Mouse (Mus musculus): Measurements from ENCODE around the gene Aicda. TPM values are rescaled to one million over a fixed set of nuclear protein-coding genes. Genes with fewer than 3 reads are reported as not detected.

Aicda gene
- polyA plus RNA-seq, 1 experiment from 2014 or later, result not detected

DNA sequence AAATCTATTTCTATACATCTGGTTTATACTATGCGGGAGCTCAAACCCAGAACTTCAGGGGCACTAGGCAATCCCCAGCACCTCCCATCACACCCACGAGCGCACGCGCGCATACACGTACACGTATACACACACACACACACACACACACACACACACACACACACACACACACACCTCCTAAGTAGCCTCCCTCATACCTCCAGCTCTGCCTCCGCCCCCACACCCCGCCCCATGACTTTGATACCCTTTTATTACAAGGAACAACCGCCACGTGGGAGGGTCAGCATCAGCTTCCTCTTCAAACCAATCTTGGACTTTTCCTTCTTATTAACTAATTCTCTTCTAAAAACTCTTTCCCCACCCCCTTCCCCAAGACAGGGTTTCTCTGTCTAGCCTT is 54.1 kb downstream of the Aicda start:
- Histone ChIP-seq H3K4me3 (no peak overlapping the region), H3K4me1 (peaks cover under 1% of the 10 kb centered on the region; the same call in 1 of the 2 replicates), H3K27ac (replicated peaks) (no peak overlapping the region), H3K9me3 (replicated peaks) (no peaks in the 10 kb centered on the region), H3K27me3 (ENCODE audit: low read depth, poor library complexity, severe bottlenecking) (no peaks in the 10 kb centered on the region), H3K36me3 (no peaks in the 10 kb centered on the region)
- 91% methylated on average over 12 of the region's 12 CpGs for WGBS
- DNase-seq (ENCODE audit: low spot score), result no peak

DNA sequence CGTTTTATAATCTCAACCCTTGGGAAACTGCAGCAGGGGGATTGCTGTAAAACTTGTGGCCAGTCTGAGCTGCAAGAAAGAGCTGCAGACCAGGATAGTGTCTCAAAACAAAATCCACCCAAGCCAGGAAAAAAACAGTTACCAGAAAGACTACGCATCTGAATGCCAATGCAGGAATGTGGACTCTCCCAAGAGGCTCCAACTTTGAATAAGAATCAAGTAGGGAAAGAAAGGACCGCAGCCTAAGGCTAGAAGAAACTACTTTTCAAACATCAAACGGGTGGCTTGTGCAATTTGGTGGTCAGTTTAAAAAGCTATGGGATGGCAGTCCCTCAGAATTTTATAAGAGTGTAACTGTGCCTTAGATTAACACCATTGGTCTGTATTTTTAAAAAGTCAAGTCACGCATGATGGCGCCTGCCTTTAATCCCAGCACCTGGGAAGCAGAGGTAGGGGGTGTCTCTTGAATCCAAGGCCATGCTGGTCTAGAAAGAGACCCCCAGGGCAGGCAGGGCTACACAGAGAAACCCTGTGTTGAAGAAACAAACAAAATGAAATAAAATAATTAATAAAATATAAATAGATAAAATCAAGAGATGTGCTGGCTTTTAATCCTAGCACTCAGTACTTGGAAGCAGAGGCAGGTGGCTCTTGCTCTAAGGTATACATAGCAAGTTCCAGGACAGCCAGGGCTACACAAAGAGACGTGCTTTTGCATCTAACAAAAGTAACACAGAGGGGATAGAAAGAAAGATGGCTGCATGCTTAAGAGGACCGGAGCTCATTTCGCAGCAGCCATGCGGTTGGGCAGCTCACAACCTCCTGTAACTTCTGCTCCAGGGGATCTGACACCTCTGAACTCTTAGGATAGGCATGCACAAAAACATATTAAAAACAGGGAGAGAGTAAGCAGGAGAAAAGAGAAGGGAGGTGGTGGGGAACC is 55.1 kb downstream of the Aicda start:
- no peak for DNase-seq (ENCODE audit: low spot score)
- H3K36me3 ChIP-seq, result no peaks in the 10 kb centered on the region

DNA sequence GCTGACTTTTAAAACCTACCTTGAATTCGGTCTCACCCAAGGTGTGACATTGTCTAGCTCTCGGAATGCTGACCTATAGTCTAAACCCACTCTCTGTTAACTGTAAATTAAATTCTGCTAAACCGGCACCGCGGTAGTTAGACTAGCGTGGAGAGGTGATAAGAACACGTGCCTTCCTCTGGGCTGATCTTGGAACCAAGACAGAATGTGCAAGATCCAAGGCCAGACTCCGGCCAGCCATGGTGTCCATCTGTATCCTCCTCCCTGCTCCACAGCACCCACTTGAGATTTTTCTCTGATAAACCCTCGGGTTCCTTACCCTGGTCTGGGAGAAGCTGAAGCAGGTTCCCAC is 55.8 kb downstream of the Aicda start:
- H3K27me3 ChIP-seq (ENCODE audit: low read depth, poor library complexity, severe bottlenecking), result no peaks in the 10 kb centered on the region
- H3K36me3 ChIP-seq, result no peaks in the 10 kb centered on the region
- DNase-seq (ENCODE audit: low spot score), result no peak
- no peak overlapping the region for H3K4me3 ChIP-seq
- no peaks in the 10 kb centered on the region for H3K4me1 ChIP-seq
- H3K9me3 ChIP-seq (replicated peaks), result no peaks in the 10 kb centered on the region
- 76% methylated on average over 9 of the region's 9 CpGs for WGBS
- H3K27ac ChIP-seq (replicated peaks), result no peak overlapping the region

More for the DNA sequence above, 55.1 kb downstream of the Aicda start:
- H3K9me3 ChIP-seq (replicated peaks), result no peaks in the 10 kb centered on the region
- no peaks in the 10 kb centered on the region for H3K27me3 ChIP-seq (ENCODE audit: low read depth, poor library complexity, severe bottlenecking)
- H3K4me1 ChIP-seq, result no peaks in the 10 kb centered on the region
- WGBS, result 83% methylated on average over 10 of the region's 10 CpGs
- H3K4me3 ChIP-seq, result no peak overlapping the region
- H3K27ac ChIP-seq (replicated peaks), result no peak overlapping the region

DNA sequence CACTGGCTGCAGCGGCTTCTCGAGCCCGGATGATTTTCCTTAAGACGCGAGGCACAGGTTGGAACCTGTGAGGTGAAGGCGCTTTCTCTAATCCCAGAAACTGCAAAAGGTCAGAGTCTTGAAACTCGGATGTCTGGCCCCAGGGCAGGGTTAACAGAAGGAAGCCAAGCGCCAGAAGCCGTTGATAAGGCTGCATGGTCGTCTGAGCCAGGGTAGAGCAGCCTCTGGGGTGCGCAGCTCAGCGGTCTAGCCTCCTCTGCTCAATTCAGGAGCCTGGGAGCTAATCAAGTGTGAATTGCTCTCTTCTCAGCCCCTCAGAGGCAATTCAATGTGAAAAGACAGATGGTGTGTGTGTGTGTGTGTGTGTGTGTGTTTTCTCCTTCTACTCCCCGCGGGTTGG is 56.2 kb downstream of the Aicda start, which contains the start of gene Gdf3:
TSS of gene Gdf3 (minus strand) at position 317 of the 400 bp plus-strand sequence.
- Histone ChIP-seq H3K36me3 (no peaks in the 10 kb centered on the region), H3K27ac (replicated peaks) (no peak within 1 kb of the TSS), H3K27me3 (ENCODE audit: low read depth, poor library complexity, severe bottlenecking) (no peaks in the 10 kb centered on the region), H3K4me1 (no peaks in the 10 kb centered on the region), H3K4me3 (no peak within 1 kb of the TSS), H3K9me3 (replicated peaks) (no peaks in the 10 kb centered on the region)
- DNase-seq (ENCODE audit: low spot score), result no peak
- WGBS, result 73% methylated on average over 14 of the region's 14 CpGs

DNA sequence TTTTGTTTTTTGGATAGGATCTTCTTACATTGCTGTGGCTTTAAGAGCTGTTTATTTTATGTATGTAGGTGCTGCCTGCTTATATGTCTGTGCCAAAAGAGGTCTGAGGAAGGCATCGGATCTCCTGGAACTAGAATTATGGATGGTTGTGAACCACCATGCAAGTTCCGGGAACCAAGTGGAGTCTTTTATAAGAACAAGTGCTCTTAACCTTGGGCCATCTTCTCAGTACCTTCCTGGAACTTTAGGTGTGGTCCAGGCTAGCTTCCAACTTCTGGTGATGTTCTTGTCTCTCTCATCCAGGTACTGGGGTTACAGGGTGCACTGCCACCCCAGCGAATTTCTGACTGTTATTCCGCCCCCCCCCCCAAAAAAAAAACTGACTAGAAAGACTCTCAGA is 58.8 kb downstream of the Aicda start:
- Histone ChIP-seq H3K27me3 (ENCODE audit: low read depth, poor library complexity, severe bottlenecking) (no peaks in the 10 kb centered on the region), H3K4me3 (no peak overlapping the region), H3K9me3 (replicated peaks) (0 out of 2 replicates have a peak, but pooled peaks cover 4% of the 10 kb centered on the region), H3K36me3 (no peaks in the 10 kb centered on the region), H3K27ac (replicated peaks) (no peak overlapping the region), H3K4me1 (no peaks in the 10 kb centered on the region)
- WGBS, result 83% methylated on average over 4 of the region's 4 CpGs
- DNase-seq (ENCODE audit: low spot score), result no peak

Other genes with a start within 250 kb of the Aicda start
- 94.6 and 95.1 TPM in 2 replicates for gene M6pr, start 245.1 kb upstream of the Aicda start, polyA plus RNA-seq (2016; fragmentation: Nextera tagmentation; extraction: Ambion mirVana)
- 26.6 and 29.3 TPM in 2 replicates for gene Phc1, start 213.2 kb upstream of the Aicda start, polyA plus RNA-seq (2016; fragmentation: Nextera tagmentation; extraction: Ambion mirVana)
- 39.1 and 54.1 TPM in 2 replicates for gene Rimklb, start 55.0 kb upstream of the Aicda start, polyA plus RNA-seq (2016; fragmentation: Nextera tagmentation; extraction: Ambion mirVana)
- gene Mfap5, start 48.0 kb upstream of the Aicda start, polyA plus RNA-seq (2016; fragmentation: Nextera tagmentation; extraction: Ambion mirVana), result 0.72 and 0.99 TPM in 2 replicates
- 1.6 and 1.7 TPM in 2 replicates for gene Apobec1, start 48.6 kb downstream of the Aicda start, polyA plus RNA-seq (2016; fragmentation: Nextera tagmentation; extraction: Ambion mirVana)
- 0.06 and 0.09 TPM in 2 replicates for gene Gdf3, start 56.3 kb downstream of the Aicda start, polyA plus RNA-seq (2016; fragmentation: Nextera tagmentation; extraction: Ambion mirVana)
- not detected in 2 replicates for gene Dppa3, start 72.6 kb downstream of the Aicda start, polyA plus RNA-seq (2016; fragmentation: Nextera tagmentation; extraction: Ambion mirVana)
- 0.09 and 0.32 TPM in 2 replicates for gene Nanog, start 153.7 kb downstream of the Aicda start, polyA plus RNA-seq (2016; fragmentation: Nextera tagmentation; extraction: Ambion mirVana)
- gene Slc2a3, start 247.8 kb downstream of the Aicda start, polyA plus RNA-seq (2016; fragmentation: Nextera tagmentation; extraction: Ambion mirVana), result 42.0 and 63.0 TPM in 2 replicates

Measured in midbrain, embryonic 10.5 days (tissue).